Mouse (Mus musculus) E14TG2a.4 (cell line): ENCODE results near the gene Tbxa2r.

ENCODE experiments used
- CTCF ChIP-seq: conservative IDR thresholded peaks from 2 replicates; pipeline ENCODE4 v1.5.1; 2014; ENCODE audit warnings: low read length
- NANOG ChIP-seq: IDR thresholded peaks from 2 replicates; pipeline ENCODE4 v1.6.1; 2014; ENCODE audit warnings: borderline replicate concordance, low read length, mixed read lengths

GRCm38 (mm10) chr10:81291511-81292104 lies 36.9 kb upstream of the Tbxa2r start, which contains the start of gene Tjp3:
- TF ChIP-seq CTCF (no peak), NANOG (no peak)
